Mouse (Mus musculus) adrenal gland, adult 2 months (tissue): Measurements from ENCODE around the gene Rdh7. TPM values are rescaled to one million over a fixed set of nuclear protein-coding genes. Genes with fewer than 3 reads are reported as not detected.
A peak's percentile ranks its signal among the peaks of the same experiment; 100 is the strongest.
"Not testable (repeated sequence)": the region's sequence is repeated elsewhere in the genome, so short reads cannot be mapped to it uniquely, and the experiment has no call there.

Experiments
- DNase-seq: peaks from one replicate; pipeline ENCODE4 v3.0.0; 2021
- long read RNA-seq: library from polyadenylated mRNA; stranded (forward); transcript quantifications from one replicate; pipeline ENCODE4 v2.0.0, GENCODE M21; 2021
- polyA plus RNA-seq: library from polyadenylated mRNA; depleted of rRNA; stranded (reverse); fragments of >200 nt; gene quantifications from 2 replicates; pipeline ENCODE4 v1.2.3, GENCODE M21; 2012; rRNA removed
- total RNA-seq, 2 experiments: library from RNA; stranded (reverse); gene quantifications; 2 replicates each; pipeline ENCODE4 v1.2.3; 2021

The Rdh7 gene
- total RNA-seq (1 to 10 TPM in 1 of 2 experiments, not detected in 1; 2.0 TPM), polyA plus RNA-seq (0.17 TPM in 1 of 2 replicates, not detected in the other)
- long read RNA-seq, result 0 reads

- no peak for DNase-seq
Observed at GRCm38 (mm10) chr10:127888605-127889004, at the start of gene Rdh7. Gene Rdh7 (minus strand): TSS chr10:127888817.

GRCm38 (mm10) chr10:127937428-127938010, 48.9 kb upstream of the Rdh7 start:
- DNase-seq, result peak; percentile 60

GRCm38 (mm10) chr10:127936747-127937409, 48.3 kb upstream of the Rdh7 start:
- peak; percentile 12 for DNase-seq

- no peak for DNase-seq
Observed at GRCm38 (mm10) chr10:127936271-127936670, 47.7 kb upstream of the Rdh7 start.

GRCm38 (mm10) chr10:127932290-127932926, 43.8 kb upstream of the Rdh7 start:
- DNase-seq, result peak; percentile 14

GRCm38 (mm10) chr10:127927737-127928136, 39.1 kb upstream of the Rdh7 start:
- peak; percentile 41 for DNase-seq

GRCm38 (mm10) chr10:127924597-127925378, 36.2 kb upstream of the Rdh7 start:
- no peak for DNase-seq

GRCm38 (mm10) chr10:127923024-127923423, 34.4 kb upstream of the Rdh7 start:
- no peak for DNase-seq

GRCm38 (mm10) chr10:127922241-127922640, 33.6 kb upstream of the Rdh7 start:
- no peak for DNase-seq

GRCm38 (mm10) chr10:127917651-127918050, 29.0 kb upstream of the Rdh7 start:
- no peak for DNase-seq

GRCm38 (mm10) chr10:127917183-127917582, 28.6 kb upstream of the Rdh7 start:
- DNase-seq, result not testable (repeated sequence)

- DNase-seq, result no peak
Observed at GRCm38 (mm10) chr10:127915578-127915977, 27.0 kb upstream of the Rdh7 start.

- DNase-seq, result no peak
Observed at GRCm38 (mm10) chr10:127907386-127907951, 18.9 kb upstream of the Rdh7 start.

- DNase-seq, result no peak
Observed at GRCm38 (mm10) chr10:127906138-127906537, 17.5 kb upstream of the Rdh7 start.

- DNase-seq, result peak; percentile 86
Observed at GRCm38 (mm10) chr10:127904718-127905446, 16.3 kb upstream of the Rdh7 start.

GRCm38 (mm10) chr10:127903116-127903515, 14.5 kb upstream of the Rdh7 start:
- DNase-seq, result peak; percentile 77

- no peak for DNase-seq
Observed at GRCm38 (mm10) chr10:127901751-127902150, 13.1 kb upstream of the Rdh7 start.

GRCm38 (mm10) chr10:127899783-127900182, 11.2 kb upstream of the Rdh7 start:
- DNase-seq, result no peak

GRCm38 (mm10) chr10:127898218-127898617, 9.6 kb upstream of the Rdh7 start, which contains the start of gene Sdr9c7:
Gene Sdr9c7 (plus strand): TSS chr10:127898518.
- no peak for DNase-seq

GRCm38 (mm10) chr10:127897506-127897905, 8.9 kb upstream of the Rdh7 start:
- DNase-seq, result no peak

GRCm38 (mm10) chr10:127896705-127897104, 8.1 kb upstream of the Rdh7 start:
- no peak for DNase-seq
